Mouse (Mus musculus) MEL (cell line): ENCODE results near the gene Rnf169. TPM values are rescaled to one million over a fixed set of nuclear protein-coding genes. Genes with fewer than 3 reads are reported as not detected.

Experiments used
- DNase-seq: peaks from one replicate; pipeline ENCODE4 v3.0.0; 2011; ENCODE audit warnings: low read depth, low spot score
- H3K27ac ChIP-seq: 2 replicates; pipeline ENCODE4 v1.5.1; 2012; ENCODE audit warnings: low read depth, mild to moderate bottlenecking, control low read depth, low read length, moderate library complexity; ENCODE audit not compliant: control insufficient read depth
- H3K27me3 ChIP-seq, 2 experiments: fragments of 150-350 bp in 1 of 2; sonication (generic) in 1 of 2; 2 replicates each; pipeline ENCODE4 v1.6.1; 2012; ENCODE audit warnings: low read length in 2 of 2, mild to moderate bottlenecking in 2 of 2, improper control_type of control experiment in 1 of 2, moderate library complexity in 1 of 2; ENCODE audit not compliant: insufficient read depth in 2 of 2, control insufficient read depth in 1 of 2
- H3K36me3 ChIP-seq, 2 experiments: 2 replicates each; pipeline ENCODE4 v1.6.1; 2012 to 2014; ENCODE audit warnings: low read length in 2 of 2, improper control_type of control experiment in 1 of 2, inconsistent platforms in 1 of 2, mild to moderate bottlenecking in 1 of 2; ENCODE audit not compliant: insufficient read depth in 2 of 2, control insufficient read depth in 1 of 2
- H3K4me1 ChIP-seq, 2 experiments: fragments of 150-350 bp in 1 of 2; sonication (generic) in 1 of 2; 2 replicates each; pipeline ENCODE4 v1.6.1; 2012; ENCODE audit warnings: low read length in 2 of 2, improper control_type of control experiment in 1 of 2, mild to moderate bottlenecking in 1 of 2; ENCODE audit not compliant: insufficient read depth in 2 of 2, control insufficient read depth in 1 of 2
- H3K4me3 ChIP-seq, 2 experiments: fragments of 150-350 bp in 1 of 2; sonication (generic) in 1 of 2; 2 replicates each; pipeline ENCODE4 v1.5.1; 2012; ENCODE audit warnings: low read depth in 2 of 2, low read length in 2 of 2, mild to moderate bottlenecking in 2 of 2, moderate library complexity in 2 of 2, control low read depth in 1 of 2, improper control_type of control experiment in 1 of 2; ENCODE audit not compliant: control insufficient read depth in 1 of 2, insufficient read depth in 1 of 2
- H3K79me2 ChIP-seq: 2 replicates; pipeline ENCODE4 v1.6.1; 2012; ENCODE audit warnings: mild to moderate bottlenecking, low read length, moderate library complexity; ENCODE audit not compliant: control insufficient read depth, poor library complexity, insufficient read depth
- H3K9ac ChIP-seq: 2 replicates; pipeline ENCODE4 v1.6.1; 2012; ENCODE audit warnings: low read depth, mild to moderate bottlenecking, control low read depth, low read length, moderate library complexity; ENCODE audit not compliant: control insufficient read depth, poor library complexity, severe bottlenecking
- H3K9me3 ChIP-seq: fragments of 150-350 bp; sonication (generic); replicated peaks from 2 replicates; pipeline ENCODE4 v1.6.1; 2012; ENCODE audit warnings: mild to moderate bottlenecking, low read length, improper control_type of control experiment, moderate library complexity; ENCODE audit not compliant: insufficient read depth
- CTCF ChIP-seq, 3 experiments: IDR thresholded peaks in 2 of 3; conservative IDR thresholded peaks in 1 of 3; 2 replicates each; pipeline ENCODE4 v1.5.1; 2011 to 2012; ENCODE audit warnings: low read length in 3 of 3, low read depth in 2 of 3, mild to moderate bottlenecking in 2 of 3, improper control_type of control experiment in 1 of 3, inconsistent platforms in 1 of 3, mixed read lengths in 1 of 3, moderate library complexity in 1 of 3; ENCODE audit not compliant: control insufficient read depth in 1 of 3, insufficient read depth in 1 of 3, poor library complexity in 1 of 3, severe bottlenecking in 1 of 3
- ELF1 ChIP-seq: IDR thresholded peaks from 2 replicates; pipeline ENCODE4 v1.6.1; 2014; ENCODE audit warnings: low read depth, mild to moderate bottlenecking, inconsistent platforms, low read length, improper control_type of control experiment, moderate library complexity
- JUND ChIP-seq: IDR thresholded peaks from 2 replicates; pipeline ENCODE4 v1.6.1; 2011; ENCODE audit warnings: low read depth, mild to moderate bottlenecking, improper control_type of control experiment, low read length
- KAT2A ChIP-seq: conservative IDR thresholded peaks from 2 replicates; pipeline ENCODE4 v1.6.1; 2012; ENCODE audit warnings: low read depth, low read length, improper control_type of control experiment, inconsistent platforms
- MAFK ChIP-seq: IDR thresholded peaks from 2 replicates; pipeline ENCODE4 v1.6.1; 2011; ENCODE audit warnings: low read depth, mild to moderate bottlenecking, low read length, improper control_type of control experiment, borderline replicate concordance
- MAX ChIP-seq: IDR thresholded peaks from 2 replicates; pipeline ENCODE4 v1.6.1; 2011; ENCODE audit warnings: low read length, improper control_type of control experiment
- MXI1 ChIP-seq: IDR thresholded peaks from 2 replicates; pipeline ENCODE4 v1.6.1; 2011; ENCODE audit warnings: mild to moderate bottlenecking, low read depth, low read length, improper control_type of control experiment
- POLR2AphosphoS5 ChIP-seq: IDR thresholded peaks from 2 replicates; pipeline ENCODE4 v1.6.1; 2012; ENCODE audit warnings: low read depth, borderline replicate concordance, mild to moderate bottlenecking, inconsistent platforms, low read length, moderate library complexity, mixed read lengths
- RAD21 ChIP-seq: IDR thresholded peaks from 2 replicates; pipeline ENCODE4 v1.6.1; 2011; ENCODE audit warnings: mild to moderate bottlenecking, low read depth, low read length, improper control_type of control experiment
- RCOR1 ChIP-seq: IDR thresholded peaks from 2 replicates; pipeline ENCODE4 v1.6.1; 2012; ENCODE audit warnings: low read depth, mild to moderate bottlenecking, inconsistent platforms, low read length, improper control_type of control experiment
- TCF12 ChIP-seq: IDR thresholded peaks from 2 replicates; pipeline ENCODE4 v1.6.1; 2014; ENCODE audit warnings: low read depth, mild to moderate bottlenecking, inconsistent platforms, low read length, improper control_type of control experiment, moderate library complexity
- USF2 ChIP-seq, 2 experiments: IDR thresholded peaks; 2 replicates each; pipeline ENCODE4 v1.6.1; 2011 to 2012; ENCODE audit warnings: improper control_type of control experiment in 2 of 2, low read length in 2 of 2, borderline replicate concordance in 1 of 2, inconsistent platforms in 1 of 2, low read depth in 1 of 2, mild to moderate bottlenecking in 1 of 2; ENCODE audit not compliant: insufficient read depth in 1 of 2
- ZC3H11A ChIP-seq: IDR thresholded peaks from 2 replicates; pipeline ENCODE4 v1.6.1; 2012; ENCODE audit warnings: low read depth, mild to moderate bottlenecking, inconsistent platforms, low read length, improper control_type of control experiment
- ZNF384 ChIP-seq: IDR thresholded peaks from 2 replicates; pipeline ENCODE4 v1.6.1; 2012; ENCODE audit warnings: low read depth, mild to moderate bottlenecking, inconsistent platforms, low read length, improper control_type of control experiment
- polyA plus RNA-seq, 2 experiments: library from polyadenylated mRNA; stranded (reverse) in 1 of 2; unstranded in 1 of 2; fragments of >175 nt in 1 of 2; fragments of >200 nt in 1 of 2; gene quantifications; 2 replicates each; pipeline versions ENCODE4 v1.2.1 to v1.2.4; 2012; ENCODE audit warnings: low replicate concordance in 2 of 2, low read depth in 1 of 2; ENCODE audit not compliant: insufficient read length in 2 of 2, insufficient read depth in 1 of 2, missing spikeins in 1 of 2
- total RNA-seq: library from RNA; depleted of rRNA; stranded (reverse); fragments of 300-350 nt; gene quantifications from 2 replicates; pipeline ENCODE4 v1.2.3, GENCODE M21; 2012

The Rnf169 gene
- total and polyA plus RNA-seq, 3 experiments = 6.2 to 7.2 TPM; not detected in 1

DNA sequence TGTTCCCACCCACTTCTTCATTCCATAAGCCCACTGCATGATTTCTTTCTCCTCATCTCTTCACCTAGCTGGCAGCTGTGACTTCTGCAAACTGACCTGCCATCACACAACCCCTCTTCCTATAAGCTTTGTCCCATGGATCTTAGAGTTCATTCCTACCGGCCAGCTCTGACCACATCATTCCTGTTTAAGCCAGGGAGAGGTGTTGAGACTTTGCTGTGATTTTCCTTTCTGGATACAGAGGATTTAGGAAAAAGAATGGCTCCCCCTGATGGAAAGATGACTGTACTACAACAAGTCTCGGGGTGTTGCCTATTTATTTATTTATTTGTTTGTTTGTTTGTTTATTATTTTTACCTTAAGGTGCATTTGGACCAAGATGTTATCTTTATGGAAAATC is 1.1 kb upstream of the Rnf169 start:
- H3K79me2 ChIP-seq = peaks cover 18% of the 10 kb centered on the region
- TF ChIP-seq RAD21 = peak; percentile 31
- TF ChIP-seq ZNF384 = peak; percentile 86
- TF ChIP-seq CTCF (IDR thresholded peaks at IDR 0.05 in 2 of 3, conservative IDR thresholded peaks at IDR 0.05 in 1 of 3; ENCODE audit: control insufficient read depth in 1 of 3, insufficient read depth in 1 of 3, low read depth in 2 of 3, low read length in 3 of 3, poor library complexity in 1 of 3, severe bottlenecking in 1 of 3) = peak in 2 of 3 experiments; percentile 24 to 43; a peak in 3 of 6 replicates
- TF ChIP-seq ELF1 = no peak
- no peak for TF ChIP-seq POLR2AphosphoS5
- no peak for TF ChIP-seq KAT2A
- no peaks in the 10 kb centered on the region for H3K9me3 ChIP-seq
- no peak overlapping the region for H3K9ac ChIP-seq
- peaks cover 0 to 6% of the 10 kb centered on the region in 2 experiments; a peak in 2 of 4 replicates for H3K36me3 ChIP-seq
- peak overlapping the region in 1 of 2 experiments; percentile 40; a peak in 3 of 4 replicates for H3K4me3 ChIP-seq
- no peaks in the 10 kb centered on the region for H3K27me3 ChIP-seq
- H3K27ac ChIP-seq = no peak overlapping the region
- peak; percentile 65 for DNase-seq
- H3K4me1 ChIP-seq = peaks cover 0 to 4% of the 10 kb centered on the region in 2 experiments

DNA sequence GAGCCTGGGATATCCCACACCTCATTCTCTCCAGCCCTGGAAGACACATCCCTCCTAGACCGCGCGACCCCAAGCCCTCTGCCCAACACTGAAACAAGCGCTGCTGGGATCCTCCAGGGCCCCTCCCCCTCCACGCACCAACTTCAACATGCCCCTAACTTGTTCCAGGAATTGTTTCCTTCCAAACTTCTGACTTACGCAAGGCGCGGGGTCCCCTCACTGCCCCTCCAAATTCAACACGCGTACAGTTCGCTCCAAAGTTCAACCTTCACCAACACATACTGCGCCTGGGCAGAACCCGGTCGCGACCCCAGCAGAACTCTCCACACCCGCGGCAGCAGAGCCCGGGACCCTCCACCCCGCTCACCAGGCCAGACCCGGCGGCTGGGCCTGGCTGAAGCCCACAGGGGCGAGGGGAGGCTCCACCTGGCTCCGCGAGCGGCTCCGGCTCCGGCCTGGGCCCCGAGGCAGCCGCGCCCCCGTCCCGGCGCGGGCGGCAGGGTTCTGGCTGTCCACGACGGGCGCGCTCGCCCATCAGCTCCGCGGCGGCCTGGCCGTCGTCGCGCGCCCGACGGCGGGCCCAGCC is 609 bp downstream of the Rnf169 start:
- H3K4me3 ChIP-seq = peak overlapping the region; percentile 94 to 96
- peaks cover 25% of the 10 kb centered on the region for H3K79me2 ChIP-seq
- H3K9me3 ChIP-seq = no peaks in the 10 kb centered on the region
- H3K27ac ChIP-seq = 0 out of 2 replicates have a peak overlapping the region, but pooled peaks have one; percentile 3
- peaks cover 0 to 4% of the 10 kb centered on the region in 2 experiments for H3K4me1 ChIP-seq
- TF ChIP-seq USF2 (IDR thresholded peaks at IDR 0.05; ENCODE audit: borderline replicate concordance in 1 of 2, insufficient read depth in 1 of 2, low read depth in 1 of 2, low read length in 2 of 2) (no peak), RCOR1 (no peak), MAX (0 out of 2 replicates have a peak, but pooled peaks have one; percentile 10), JUND (no peak), TCF12 (no peak), CTCF (IDR thresholded peaks at IDR 0.05 in 2 of 3, conservative IDR thresholded peaks at IDR 0.05 in 1 of 3; ENCODE audit: control insufficient read depth in 1 of 3, insufficient read depth in 1 of 3, low read depth in 2 of 3, low read length in 3 of 3, poor library complexity in 1 of 3, severe bottlenecking in 1 of 3) (no peak), ZC3H11A (no peak)
- peaks cover 0 to 6% of the 10 kb centered on the region in 2 experiments; a peak in 2 of 4 replicates for H3K36me3 ChIP-seq
- peak; percentile 53 for DNase-seq
- no peaks in the 10 kb centered on the region for H3K27me3 ChIP-seq
- H3K9ac ChIP-seq = peak overlapping the region; percentile 94

DNA sequence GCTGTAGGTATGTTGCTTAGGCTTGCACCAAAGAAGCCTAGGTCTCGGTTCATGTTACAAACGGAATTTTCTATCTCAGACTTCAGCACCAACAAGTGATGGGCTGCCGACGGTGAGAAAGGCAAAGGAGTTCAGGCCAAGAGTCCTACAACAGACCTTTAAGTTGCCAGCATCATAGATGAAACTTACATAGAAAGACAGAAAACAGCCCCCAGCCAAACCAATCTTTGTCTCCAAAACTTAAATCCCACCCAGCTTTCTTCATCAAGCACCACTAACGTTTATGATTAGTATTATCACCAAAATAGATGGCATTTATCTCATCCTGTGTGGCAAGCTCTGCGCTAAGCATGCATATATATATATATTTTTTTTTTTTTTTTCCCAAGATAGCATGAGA is 1.2 kb downstream of the Rnf169 start:
- no peak overlapping the region for H3K27ac ChIP-seq
- DNase-seq = no peak

More for the DNA sequence above, 1.2 kb downstream of the Rnf169 start:
- Histone ChIP-seq H3K9me3 (no peaks in the 10 kb centered on the region), H3K79me2 (peaks cover 26% of the 10 kb centered on the region), H3K36me3 (peaks cover 0 to 6% of the 10 kb centered on the region in 2 experiments; a peak in 2 of 4 replicates), H3K27me3 (no peaks in the 10 kb centered on the region), H3K4me1 (peaks cover 0 to 4% of the 10 kb centered on the region in 2 experiments), H3K4me3 (peak overlapping the region; percentile 94 to 96), H3K9ac (no peak overlapping the region; the same call in none of the 2 replicates)
- TF ChIP-seq RCOR1 = 0 out of 2 replicates have a peak, but pooled peaks have one; percentile 22
- no peak for TF ChIP-seq KAT2A
- no peak for TF ChIP-seq MAFK
- no peak for TF ChIP-seq JUND
- TF ChIP-seq USF2 (IDR thresholded peaks at IDR 0.05; ENCODE audit: borderline replicate concordance in 1 of 2, insufficient read depth in 1 of 2, low read depth in 1 of 2, low read length in 2 of 2) = no peak
- no peak for TF ChIP-seq MXI1
- TF ChIP-seq, all 39 proteins: peak for 1
